Mouse (Mus musculus): ENCODE measurements at regions not wholly inside any gene's neighbourhood (a gene's known extent, or its start where the extent isn't known, plus 50 kb on each side); places are given as distances from the start of the nearest gene placed in this dataset.

DNA sequence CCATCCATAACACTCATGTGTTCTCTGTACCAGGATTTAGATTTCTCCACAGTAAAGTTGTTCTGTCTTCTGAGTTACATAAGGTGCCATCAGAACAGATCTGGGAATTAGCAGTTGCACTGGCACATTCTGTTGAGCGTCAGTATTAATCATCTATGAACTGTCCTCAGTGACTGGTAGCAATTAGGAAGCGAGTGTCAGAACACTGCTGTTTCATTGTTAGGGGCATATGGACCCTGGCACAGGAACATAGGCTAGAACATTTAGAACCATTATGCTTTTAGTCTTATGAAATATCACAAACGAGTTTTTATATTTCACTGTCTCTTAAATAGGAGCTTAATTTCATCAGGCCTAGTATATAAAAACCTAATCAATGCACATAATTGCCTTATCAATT is 367.7 kb upstream of the Manea start:
- TF ChIP-seq POLR2A (IDR thresholded peaks at IDR 0.05; ENCODE audit: borderline replicate concordance, extremely low read depth, insufficient read depth, insufficient read length, poor library complexity, severe bottlenecking) = no peak
- no peak for TF ChIP-seq CTCF (IDR thresholded peaks at IDR 0.05; ENCODE audit: borderline replicate concordance, extremely low read depth, insufficient read depth, insufficient read length)
